Mouse (Mus musculus) liver, embryonic 11.5 days (tissue): ENCODE data around the gene Ubl4b. TPM values are rescaled to one million over a fixed set of nuclear protein-coding genes. Genes with fewer than 3 reads are reported as not detected.

Source experiments
- ATAC-seq: fragments of 200-750 bp; cut with Nextera tagmentation; replicated peaks from 2 replicates; pipeline ENCODE4 v1.8.0; 2017; ENCODE audit warnings: moderate number of reproducible peaks, mild to moderate bottlenecking, moderate TSS enrichment, moderate library complexity; ENCODE audit not compliant: low FRiP score
- DNase-seq: peaks from one replicate; pipeline ENCODE4 v3.0.0-alpha.2; 2017; ENCODE audit warnings: low spot score
- H3K27ac ChIP-seq: fragments of 300-500 bp; sonication (generic); 2 replicates; pipeline ENCODE4 v1.5.1; 2014; ENCODE audit warnings: mild to moderate bottlenecking, low read depth, low read length, control low read depth
- H3K27me3 ChIP-seq: fragments of 300-500 bp; sonication (generic); replicated peaks from 2 replicates; pipeline ENCODE4 v1.6.1; 2014; ENCODE audit warnings: low read length, mixed read lengths; ENCODE audit not compliant: control insufficient read depth, insufficient read depth
- H3K36me3 ChIP-seq: fragments of 300-500 bp; sonication (generic); 2 replicates; pipeline ENCODE4 v1.6.1; 2014; ENCODE audit warnings: mild to moderate bottlenecking, low read length, moderate library complexity, mixed read lengths; ENCODE audit not compliant: control insufficient read depth, insufficient read depth
- H3K4me1 ChIP-seq: fragments of 300-500 bp; sonication (generic); replicated peaks from 2 replicates; pipeline ENCODE4 v1.6.1; 2014; ENCODE audit warnings: low read length, mixed read lengths; ENCODE audit not compliant: control insufficient read depth, insufficient read depth
- H3K4me2 ChIP-seq: fragments of 300-500 bp; sonication (generic); 2 replicates; pipeline ENCODE4 v1.6.1; 2014; ENCODE audit warnings: mild to moderate bottlenecking, control low read depth, moderate library complexity
- H3K4me3 ChIP-seq: fragments of 300-500 bp; sonication (generic); 2 replicates; pipeline ENCODE4 v1.5.1; 2014; ENCODE audit warnings: low read depth, low read length, control low read depth
- H3K9ac ChIP-seq: fragments of 300-500 bp; sonication (generic); 2 replicates; pipeline ENCODE4 v1.6.1; 2014; ENCODE audit warnings: low read depth, low read length, control low read depth
- H3K9me3 ChIP-seq: fragments of 300-500 bp; sonication (generic); 2 replicates; pipeline ENCODE4 v1.6.1; 2016; ENCODE audit warnings: low read length, inconsistent platforms, mixed read lengths; ENCODE audit not compliant: control insufficient read depth
- WGBS: fragments of 180-500 bp; shearing (Covaris S2); extraction: QIAGEN DNeasy Blood & Tissue Kit; methylation state at CpG from one replicate; pipeline ENCODE4 v1.1.7; 2014; 5-methylcytosine and 5-hydroxymethylcytosine counted together
- polyA plus RNA-seq: library from polyadenylated mRNA; unstranded; fragments of >200 nt; fragmentation: Nextera tagmentation; extraction: Ambion mirVana; gene quantifications from 2 replicates; pipeline ENCODE4 v1.2.1, GENCODE M21; 2014

Ubl4b gene
- polyA plus RNA-seq, 1 experiment from 2014 or later, result not detected

GRCm38 (mm10) chr3:107504542-107504941, 50.3 kb downstream of the Ubl4b start:
- no peak for ATAC-seq
- Histone ChIP-seq H3K4me2 (no peak overlapping the region), H3K9ac (no peak overlapping the region), H3K9me3 (peaks cover 4% of the 10 kb centered on the region), H3K4me1 (no peaks in the 10 kb centered on the region), H3K4me3 (no peak overlapping the region), H3K27ac (no peak overlapping the region), H3K36me3 (no peaks in the 10 kb centered on the region), H3K27me3 (no peaks in the 10 kb centered on the region)
- DNase-seq, result no peak
- WGBS, result 60% methylated on average over 1 of the region's 1 CpGs

GRCm38 (mm10) chr3:107503716-107504115, 51.2 kb downstream of the Ubl4b start:
- DNase-seq, result no peak
- H3K4me3 ChIP-seq, result no peak overlapping the region
- no peak overlapping the region for H3K4me2 ChIP-seq
- H3K4me1 ChIP-seq, result no peaks in the 10 kb centered on the region
- H3K27me3 ChIP-seq, result no peaks in the 10 kb centered on the region
- no peak overlapping the region for H3K27ac ChIP-seq
- H3K9me3 ChIP-seq, result peaks cover 4% of the 10 kb centered on the region
- ATAC-seq, result no peak
- H3K36me3 ChIP-seq, result no peaks in the 10 kb centered on the region
- no peak overlapping the region for H3K9ac ChIP-seq
- WGBS, result 71% methylated on average over 2 of the region's 2 CpGs

Other genes with a start within 250 kb of the Ubl4b start
- 16.3 and 16.9 TPM in 2 replicates for gene Rbm15, start 221.4 kb downstream of the Ubl4b start, polyA plus RNA-seq
- 0.04 and 0.05 TPM in 2 replicates for gene Kcnc4, start 95.5 kb downstream of the Ubl4b start, polyA plus RNA-seq
- 0.91 and 2.0 TPM in 2 replicates for gene Slc6a17, start 37.1 kb downstream of the Ubl4b start, polyA plus RNA-seq
- 5.6 and 5.8 TPM in 2 replicates for gene Alx3, start 40.0 kb upstream of the Ubl4b start, polyA plus RNA-seq
- gene Gm10961, start 76.2 kb upstream of the Ubl4b start, polyA plus RNA-seq, result not detected in 2 replicates
- gene Strip1, start 76.6 kb upstream of the Ubl4b start, polyA plus RNA-seq, result 29.3 and 32.4 TPM in 2 replicates
- gene Ahcyl1, start 141.5 kb upstream of the Ubl4b start, polyA plus RNA-seq, result 69.0 and 76.3 TPM in 2 replicates
- 10.7 TPM in 2 replicates for gene Csf1, start 205.4 kb upstream of the Ubl4b start, polyA plus RNA-seq